Mouse (Mus musculus) C2C12 (cell line): Measurements from ENCODE around the gene Trim72. TPM values are rescaled to one million over a fixed set of nuclear protein-coding genes. Genes with fewer than 3 reads are reported as not detected.
"Not testable (repeated sequence)": the region's sequence is repeated elsewhere in the genome, so short reads cannot be mapped to it uniquely, and the experiment has no call there.

ENCODE experiments used
- H3K27me3 ChIP-seq: one replicate; pipeline ENCODE4 v1.6.1; 2011; ENCODE audit not compliant: control insufficient read depth, insufficient read depth, insufficient read length
- H3K36me3 ChIP-seq: one replicate; pipeline ENCODE4 v1.6.1; 2011; ENCODE audit not compliant: control insufficient read depth, insufficient read depth
- H3K4me3 ChIP-seq: one replicate; pipeline ENCODE4 v1.5.1; 2011; ENCODE audit warnings: mild to moderate bottlenecking, control low read depth; ENCODE audit not compliant: poor library complexity, insufficient read depth, severe bottlenecking
- H3K79me2 ChIP-seq: one replicate; pipeline ENCODE4 v1.6.1; 2011; ENCODE audit not compliant: control insufficient read depth, insufficient read depth
- H3K79me3 ChIP-seq: one replicate; pipeline ENCODE4 v1.6.1; 2011; ENCODE audit warnings: low read depth, control low read depth
- H3ac ChIP-seq: one replicate; pipeline ENCODE3; 2011; ENCODE audit warnings: low read depth; ENCODE audit not compliant: control insufficient read depth, insufficient read length
- CEBPB ChIP-seq: IDR thresholded peaks from one replicate; pipeline ENCODE4 v1.6.1; 2011; ENCODE audit warnings: low read depth, mild to moderate bottlenecking, control low read depth, moderate library complexity
- CTCF ChIP-seq: IDR thresholded peaks from one replicate; pipeline ENCODE4 v1.5.1; 2011; ENCODE audit not compliant: control insufficient read depth, insufficient read depth, insufficient read length
- FOSL1 ChIP-seq: IDR thresholded peaks from one replicate; pipeline ENCODE4 v1.8.0; 2011; ENCODE audit warnings: mild to moderate bottlenecking, low read length; ENCODE audit not compliant: poor library complexity, insufficient read depth, severe bottlenecking
- MAX ChIP-seq: IDR thresholded peaks from one replicate; pipeline ENCODE4 v1.6.1; 2011; ENCODE audit warnings: mild to moderate bottlenecking, control low read depth
- MYOD1 ChIP-seq: IDR thresholded peaks from one replicate; pipeline ENCODE4 v1.6.1; 2011; ENCODE audit warnings: low read depth; ENCODE audit not compliant: control insufficient read depth, insufficient read length
- MYOG ChIP-seq: IDR thresholded peaks from one replicate; pipeline ENCODE4 v1.6.1; 2011; ENCODE audit not compliant: control insufficient read depth, insufficient read length; ENCODE audit errors: extremely low read depth
- USF1 ChIP-seq: IDR thresholded peaks from one replicate; pipeline ENCODE4 v1.6.1; 2011; ENCODE audit warnings: low read depth, mild to moderate bottlenecking, control low read depth, moderate library complexity
- polyA plus RNA-seq: library from polyadenylated mRNA; unstranded; fragments of >200 nt; fragmentation: generic; extraction: Trizol; gene quantifications from one replicate; pipeline ENCODE4 v1.2.1, GENCODE M21; 2012; ENCODE audit warnings: missing spikeins

Gene Trim72
- polyA plus RNA-seq, 1 experiment = 0.83 TPM

GRCm38 (mm10) chr7:128013116-128013515, 9.4 kb downstream of the Trim72 start:
- no peaks in the 10 kb centered on the region for H3K27me3 ChIP-seq
- no peak overlapping the region for H3K4me3 ChIP-seq
- H3ac ChIP-seq = no peak overlapping the region
- no peak for TF ChIP-seq CTCF
- TF ChIP-seq FOSL1 = no peak
- no peak for TF ChIP-seq USF1
- no peak for TF ChIP-seq MAX
- TF ChIP-seq MYOG = no peak
- TF ChIP-seq CEBPB = no peak
- no peaks in the 10 kb centered on the region for H3K36me3 ChIP-seq
- H3K79me2 ChIP-seq = no peaks in the 10 kb centered on the region
- H3K79me3 ChIP-seq = no peaks in the 10 kb centered on the region

DNA sequence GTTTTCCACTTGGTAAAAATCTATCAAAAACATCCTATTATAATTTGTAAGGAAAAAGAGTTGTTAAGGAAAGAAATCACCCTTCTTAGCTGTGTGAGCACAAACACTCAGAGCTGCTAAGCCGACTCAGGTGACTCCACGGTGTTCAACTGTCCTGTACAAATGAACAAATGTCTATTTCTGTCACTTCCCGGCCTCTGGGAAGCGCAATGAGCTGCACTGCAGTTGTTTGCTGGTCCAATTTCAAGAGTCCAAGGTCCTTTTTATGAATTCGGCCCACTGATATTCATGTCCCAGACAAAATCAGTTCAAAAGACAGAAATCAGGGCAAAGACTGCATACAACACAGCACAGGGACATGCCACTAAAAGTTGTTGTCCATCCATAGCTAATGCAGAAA, 12.4 kb downstream of the Trim72 start:
- not testable (repeated sequence) for H3K36me3 ChIP-seq, H3K27me3 ChIP-seq, H3ac ChIP-seq, H3K79me2 ChIP-seq, H3K4me3 ChIP-seq, H3K79me3 ChIP-seq

GRCm38 (mm10) chr7:128016650-128017049, 12.9 kb downstream of the Trim72 start:
- Histone ChIP-seq H3K36me3 (no peaks in the 10 kb centered on the region), H3ac (no peak overlapping the region), H3K79me2 (no peaks in the 10 kb centered on the region), H3K27me3 (no peaks in the 10 kb centered on the region), H3K4me3 (no peak overlapping the region), H3K79me3 (no peaks in the 10 kb centered on the region)
- no peak for TF ChIP-seq MYOG
- TF ChIP-seq USF1 = no peak
- no peak for TF ChIP-seq MYOD1
- TF ChIP-seq MAX = no peak
- no peak for TF ChIP-seq FOSL1
- no peak for TF ChIP-seq CTCF
- TF ChIP-seq CEBPB = no peak

DNA sequence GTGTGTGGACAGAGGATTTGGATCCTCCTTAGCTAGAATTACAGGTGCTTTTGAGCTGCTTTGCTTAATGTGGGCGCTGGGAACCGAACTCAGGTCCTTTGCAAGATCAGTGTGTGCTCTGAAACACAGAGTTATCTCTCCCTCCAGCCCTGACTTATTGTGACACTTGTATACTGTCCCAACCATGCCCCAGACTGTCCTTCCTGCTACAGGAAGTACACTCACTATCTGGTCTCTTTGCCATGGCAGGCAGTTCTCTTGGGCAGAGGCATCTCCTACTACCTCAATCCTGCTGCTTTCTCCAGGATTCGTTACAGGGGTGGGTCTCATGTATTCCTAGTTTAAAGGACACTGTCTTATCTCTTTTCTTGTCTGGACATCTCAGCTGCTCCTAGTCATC, 14.5 kb downstream of the Trim72 start:
- TF ChIP-seq CEBPB = no peak
- TF ChIP-seq MYOG = no peak
- no peak for TF ChIP-seq MAX
- TF ChIP-seq CTCF = no peak
- TF ChIP-seq MYOD1 = no peak
- no peak for TF ChIP-seq FOSL1
- TF ChIP-seq USF1 = no peak
- Histone ChIP-seq H3K27me3 (no peaks in the 10 kb centered on the region), H3K79me2 (no peaks in the 10 kb centered on the region)

GRCm38 (mm10) chr7:128019187-128019586, 15.4 kb downstream of the Trim72 start:
- H3K36me3 ChIP-seq = no peaks in the 10 kb centered on the region
- no peak overlapping the region for H3ac ChIP-seq
- H3K79me2 ChIP-seq = no peaks in the 10 kb centered on the region
- H3K4me3 ChIP-seq = no peak overlapping the region
- no peaks in the 10 kb centered on the region for H3K27me3 ChIP-seq
- TF ChIP-seq MYOG (no peak), USF1 (no peak), MYOD1 (no peak), MAX (no peak), CTCF (no peak), FOSL1 (no peak), CEBPB (no peak)
- H3K79me3 ChIP-seq = no peaks in the 10 kb centered on the region

More for the DNA sequence above, 14.5 kb downstream of the Trim72 start:
- H3K79me3 ChIP-seq = no peaks in the 10 kb centered on the region
- no peaks in the 10 kb centered on the region for H3K36me3 ChIP-seq
- H3ac ChIP-seq = no peak overlapping the region
- no peak overlapping the region for H3K4me3 ChIP-seq

- Histone ChIP-seq H3K4me3 (no peak overlapping the region), H3K79me3 (no peaks in the 10 kb centered on the region), H3ac (no peak overlapping the region), H3K36me3 (no peaks in the 10 kb centered on the region), H3K27me3 (no peaks in the 10 kb centered on the region), H3K79me2 (no peaks in the 10 kb centered on the region)
- TF ChIP-seq CTCF (no peak), MAX (no peak), MYOD1 (no peak), MYOG (no peak), FOSL1 (no peak), USF1 (no peak), CEBPB (no peak)
These were observed 19.2 kb downstream of the Trim72 start for GRCm38 (mm10) chr7:128022974-128023373.
